Mouse (Mus musculus) forebrain, embryonic 12.5 days (tissue): ENCODE results near the gene Kiss1r. TPM values are rescaled to one million over a fixed set of nuclear protein-coding genes. Genes with fewer than 3 reads are reported as not detected.

Experiments
- ATAC-seq: fragments of 200-750 bp; cut with Nextera tagmentation; 2 replicates; pipeline ENCODE4 v1.8.0; 2017; ENCODE audit warnings: moderate TSS enrichment; ENCODE audit not compliant: low FRiP score
- H3K27ac ChIP-seq: fragments of 300-500 bp; sonication (generic); 2 replicates; pipeline ENCODE4 v1.5.1; 2016; ENCODE audit warnings: mild to moderate bottlenecking
- H3K27me3 ChIP-seq: fragments of 300-500 bp; sonication (generic); 2 replicates; pipeline ENCODE4 v1.6.1; 2016; ENCODE audit warnings: mild to moderate bottlenecking
- H3K36me3 ChIP-seq: fragments of 300-500 bp; sonication (generic); replicated peaks from 2 replicates; pipeline ENCODE4 v1.6.1; 2016; ENCODE audit warnings: mild to moderate bottlenecking
- H3K4me1 ChIP-seq: fragments of 300-500 bp; sonication (generic); 2 replicates; pipeline ENCODE4 v1.6.1; 2016
- H3K4me2 ChIP-seq: fragments of 300-500 bp; sonication (generic); 2 replicates; pipeline ENCODE4 v1.6.1; 2016; ENCODE audit warnings: mild to moderate bottlenecking, moderate library complexity
- H3K4me3 ChIP-seq: fragments of 300-500 bp; sonication (generic); replicated peaks from 2 replicates; pipeline ENCODE4 v1.5.1; 2016; ENCODE audit warnings: mild to moderate bottlenecking
- H3K9ac ChIP-seq: fragments of 300-500 bp; sonication (generic); 2 replicates; pipeline ENCODE4 v1.6.1; 2016; ENCODE audit warnings: mild to moderate bottlenecking
- H3K9me3 ChIP-seq: fragments of 300-500 bp; sonication (generic); 2 replicates; pipeline ENCODE4 v1.6.1; 2016
- WGBS: fragments of 180-500 bp; shearing (Covaris S2); methylation state at CpG from one replicate; pipeline ENCODE4 v1.1.7; 2016; 5-methylcytosine and 5-hydroxymethylcytosine counted together
- polyA plus RNA-seq: library from polyadenylated mRNA; unstranded; fragments of >200 nt; fragmentation: Nextera tagmentation; extraction: Ambion mirVana; gene quantifications from 2 replicates; pipeline ENCODE4 v1.2.1, GENCODE M21; 2016

Kiss1r gene
- polyA plus RNA-seq, 1 experiment from 2014 or later, result 1.1 TPM

DNA sequence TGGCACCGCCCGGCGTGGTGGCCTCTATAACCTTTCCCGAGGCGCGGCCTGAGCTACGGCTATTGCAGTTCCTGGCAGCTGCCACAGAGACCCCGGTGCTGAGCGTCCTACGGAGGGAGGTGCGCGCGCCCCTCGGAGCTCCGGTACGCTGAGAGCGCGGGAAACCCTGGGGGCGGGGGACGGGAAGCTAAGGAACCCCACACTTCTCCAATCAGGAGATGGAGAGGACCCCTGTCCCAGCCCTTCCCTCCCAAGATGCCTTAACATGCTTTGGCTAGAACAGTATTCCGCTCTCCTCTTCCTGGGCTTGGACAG, 54.4 kb downstream of the Kiss1r start:
- ATAC-seq, result no peak
- H3K27ac ChIP-seq, result no peak overlapping the region
- peaks cover 51% of the 10 kb centered on the region for H3K27me3 ChIP-seq
- peak overlapping the region; percentile 37 for H3K4me3 ChIP-seq
- H3K4me2 ChIP-seq, result peak overlapping the region; percentile 57
- WGBS, result 3% methylated on average over 21 of the region's 21 CpGs
- peak overlapping the region; percentile 21 for H3K9ac ChIP-seq
- H3K4me1 ChIP-seq, result peaks cover 8% of the 10 kb centered on the region
- H3K36me3 ChIP-seq, result peaks cover 43% of the 10 kb centered on the region
- no peaks in the 10 kb centered on the region for H3K9me3 ChIP-seq

Other genes starting within 250 kb of the Kiss1r start
- gene Tpgs1, start 247.6 kb upstream of the Kiss1r start, polyA plus RNA-seq, result 61.0 and 62.5 TPM in 2 replicates
- gene Cdc34, start 234.8 kb upstream of the Kiss1r start, polyA plus RNA-seq, result 129 and 141 TPM in 2 replicates
- gene Gzmm, start 228.0 kb upstream of the Kiss1r start, polyA plus RNA-seq, result 1.1 and 1.6 TPM in 2 replicates
- 474 and 500 TPM in 2 replicates for gene Bsg, start 212.5 kb upstream of the Kiss1r start, polyA plus RNA-seq
- gene Hcn2, start 200.3 kb upstream of the Kiss1r start, polyA plus RNA-seq, result 0.11 and 0.18 TPM in 2 replicates
- gene Polrmt, start 170.4 kb upstream of the Kiss1r start, polyA plus RNA-seq, result 43.7 and 47.6 TPM in 2 replicates
- 0.47 and 0.68 TPM in 2 replicates for gene Fgf22, start 161.9 kb upstream of the Kiss1r start, polyA plus RNA-seq
- 96.8 and 103 TPM in 2 replicates for gene Rnf126, start 150.0 kb upstream of the Kiss1r start, polyA plus RNA-seq
- 0.55 and 1.0 TPM in 2 replicates for gene Fstl3, start 139.7 kb upstream of the Kiss1r start, polyA plus RNA-seq
- gene Prss57, start 126.0 kb upstream of the Kiss1r start, polyA plus RNA-seq, result 0.09 TPM in 1 of 2 replicates, not detected in the other
- 184 and 194 TPM in 2 replicates for gene Palm, start 123.4 kb upstream of the Kiss1r start, polyA plus RNA-seq
- gene Misp, start 96.0 kb upstream of the Kiss1r start, polyA plus RNA-seq, result 0.81 and 1.1 TPM in 2 replicates
- gene Ptbp1, start 62.5 kb upstream of the Kiss1r start, polyA plus RNA-seq, result 223 TPM in 2 replicates
- 14.8 and 16.2 TPM in 2 replicates for gene Prtn3, start 42.5 kb upstream of the Kiss1r start, polyA plus RNA-seq
- 223 and 250 TPM in 2 replicates for gene Plppr3, start 42.3 kb upstream of the Kiss1r start, polyA plus RNA-seq
- not detected in 2 replicates for gene Elane, start 30.7 kb upstream of the Kiss1r start, polyA plus RNA-seq
- gene Cfd, start 26.1 kb upstream of the Kiss1r start, polyA plus RNA-seq, result not detected in 2 replicates
- gene Med16, start 8.0 kb upstream of the Kiss1r start, polyA plus RNA-seq, result 59.9 and 62.3 TPM in 2 replicates
- 35.1 and 53.2 TPM in 2 replicates for gene Gm26602, start 6.1 kb upstream of the Kiss1r start, polyA plus RNA-seq
- gene R3hdm4, start 4.2 kb downstream of the Kiss1r start, polyA plus RNA-seq, result 162 and 173 TPM in 2 replicates
- 4.5 and 4.7 TPM in 2 replicates for gene Arid3a, start 10.1 kb downstream of the Kiss1r start, polyA plus RNA-seq
- gene Wdr18, start 43.2 kb downstream of the Kiss1r start, polyA plus RNA-seq, result 94.4 and 96.0 TPM in 2 replicates
- gene Grin3b, start 53.7 kb downstream of the Kiss1r start, polyA plus RNA-seq, result 0.46 TPM in 2 replicates
- gene Tmem259, start 67.4 kb downstream of the Kiss1r start, polyA plus RNA-seq, result 14.7 and 19.2 TPM in 2 replicates
- gene Cnn2, start 71.6 kb downstream of the Kiss1r start, polyA plus RNA-seq, result 85.5 and 115 TPM in 2 replicates
- gene Abca7, start 79.5 kb downstream of the Kiss1r start, polyA plus RNA-seq, result 5.8 and 5.9 TPM in 2 replicates
- 3.4 and 3.6 TPM in 2 replicates for gene Arhgap45, start 99.7 kb downstream of the Kiss1r start, polyA plus RNA-seq
- gene Polr2e, start 122.8 kb downstream of the Kiss1r start, polyA plus RNA-seq, result 183 and 184 TPM in 2 replicates
- gene Gpx4, start 130.2 kb downstream of the Kiss1r start, polyA plus RNA-seq, result 434 and 458 TPM in 2 replicates
- 14.8 and 16.4 TPM in 2 replicates for gene Sbno2, start 188.6 kb downstream of the Kiss1r start, polyA plus RNA-seq
- 20.8 and 23.2 TPM in 2 replicates for gene Stk11, start 198.8 kb downstream of the Kiss1r start, polyA plus RNA-seq
- gene Atp5d, start 221.7 kb downstream of the Kiss1r start, polyA plus RNA-seq, result 405 and 428 TPM in 2 replicates
- 13.2 and 13.8 TPM in 2 replicates for gene Cbarp, start 223.9 kb downstream of the Kiss1r start, polyA plus RNA-seq
- gene Midn, start 231.3 kb downstream of the Kiss1r start, polyA plus RNA-seq, result 45.0 and 50.3 TPM in 2 replicates
- gene Cirbp, start 249.0 kb downstream of the Kiss1r start, polyA plus RNA-seq, result 224 and 240 TPM in 2 replicates